Mouse (Mus musculus) hindbrain, embryonic 13.5 days (tissue): ENCODE measurements around the gene C530008M17Rik. TPM values are rescaled to one million over a fixed set of nuclear protein-coding genes. Genes with fewer than 3 reads are reported as not detected.
A peak's percentile ranks its signal among the peaks of the same experiment; 100 is the strongest.

Experiments used
- ATAC-seq: fragments of 200-750 bp; cut with Nextera tagmentation; 2 replicates; pipeline ENCODE4 v1.8.0; 2017; ENCODE audit warnings: moderate TSS enrichment; ENCODE audit not compliant: low FRiP score
- H3K27ac ChIP-seq: fragments of 300-500 bp; sonication (generic); 2 replicates; pipeline ENCODE4 v1.5.1; 2015; ENCODE audit warnings: inconsistent platforms, mild to moderate bottlenecking, moderate library complexity
- H3K27me3 ChIP-seq: fragments of 300-500 bp; sonication (generic); 2 replicates; pipeline ENCODE4 v1.6.1; 2015; ENCODE audit warnings: mild to moderate bottlenecking, inconsistent platforms
- H3K36me3 ChIP-seq: fragments of 300-500 bp; sonication (generic); 2 replicates; pipeline ENCODE4 v1.6.1; 2015; ENCODE audit warnings: mild to moderate bottlenecking, inconsistent platforms
- H3K4me1 ChIP-seq: fragments of 300-500 bp; sonication (generic); replicated peaks from 2 replicates; pipeline ENCODE4 v1.6.1; 2015; ENCODE audit warnings: inconsistent platforms
- H3K4me2 ChIP-seq: fragments of 300-500 bp; sonication (generic); 2 replicates; pipeline ENCODE4 v1.6.1; 2015; ENCODE audit warnings: inconsistent platforms, mild to moderate bottlenecking, moderate library complexity
- H3K4me3 ChIP-seq: fragments of 300-500 bp; sonication (generic); 2 replicates; pipeline ENCODE4 v1.5.1; 2015; ENCODE audit warnings: mild to moderate bottlenecking, inconsistent platforms
- H3K9ac ChIP-seq: fragments of 300-500 bp; sonication (generic); 2 replicates; pipeline ENCODE4 v1.6.1; 2015; ENCODE audit warnings: mild to moderate bottlenecking, inconsistent platforms
- H3K9me3 ChIP-seq: fragments of 300-500 bp; sonication (generic); 2 replicates; pipeline ENCODE4 v1.6.1; 2016; ENCODE audit warnings: inconsistent platforms
- WGBS: fragments of 180-500 bp; shearing (Covaris S2); methylation state at CpG from one replicate; pipeline ENCODE4 v1.1.7; 2015; 5-methylcytosine and 5-hydroxymethylcytosine counted together
- polyA plus RNA-seq: library from polyadenylated mRNA; unstranded; fragments of >200 nt; fragmentation: Nextera tagmentation; extraction: Ambion mirVana; gene quantifications from 2 replicates; pipeline ENCODE4 v1.2.1, GENCODE M21; 2015

The C530008M17Rik gene
- polyA plus RNA-seq, 1 experiment from 2014 or later, result 77.6 TPM

DNA sequence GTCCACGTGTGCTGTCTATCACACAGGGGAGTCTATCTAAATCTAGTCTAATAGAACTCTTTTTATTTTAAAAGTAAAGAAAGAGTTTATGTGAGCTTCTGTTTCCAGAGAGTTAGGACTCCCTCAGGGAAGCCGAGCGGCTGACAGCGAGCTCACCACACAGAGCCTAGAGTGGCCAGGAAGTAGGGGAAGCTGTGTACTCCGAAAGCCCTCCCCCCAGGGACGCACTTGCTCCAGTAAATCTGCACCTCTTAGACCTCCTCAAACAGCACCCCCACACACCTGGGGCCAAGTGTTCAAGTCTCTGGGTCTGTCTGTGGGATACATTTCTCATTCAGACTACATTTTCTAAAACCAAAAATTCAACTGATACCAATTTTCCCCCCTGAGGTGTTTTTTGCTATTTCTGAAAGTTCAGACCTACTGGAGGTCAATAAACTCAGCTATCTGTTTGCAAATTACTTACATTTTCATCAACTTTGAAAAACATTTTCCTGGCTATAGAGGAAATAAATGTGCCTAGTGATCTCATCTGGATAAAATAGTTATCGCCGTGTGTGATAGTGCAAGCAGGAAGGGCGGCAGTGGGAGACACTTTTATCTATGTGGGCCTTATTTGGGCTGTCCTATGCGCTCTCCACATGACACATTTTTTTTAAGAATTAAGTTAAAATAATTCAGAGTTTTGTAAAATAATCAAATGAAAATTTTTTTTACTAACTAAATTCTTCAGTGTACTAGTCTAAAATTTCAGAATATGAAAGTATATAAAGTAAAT is 11.0 kb upstream of the C530008M17Rik start:
- Histone ChIP-seq H3K4me1 (no peaks in the 10 kb centered on the region), H3K9me3 (no peaks in the 10 kb centered on the region), H3K27ac (no peak overlapping the region), H3K27me3 (no peaks in the 10 kb centered on the region), H3K4me2 (no peak overlapping the region), H3K4me3 (no peak overlapping the region), H3K36me3 (peaks cover 36% of the 10 kb centered on the region), H3K9ac (no peak overlapping the region)
- WGBS, result 91% methylated on average over 10 of the region's 10 CpGs
- ATAC-seq, result no peak

GRCm38 (mm10) chr5:76649897-76650296 is 6.4 kb upstream of the C530008M17Rik start:
- 80% methylated on average over 4 of the region's 4 CpGs for WGBS
- no peak for ATAC-seq
- H3K4me2 ChIP-seq, result no peak overlapping the region
- no peaks in the 10 kb centered on the region for H3K9me3 ChIP-seq
- no peak overlapping the region for H3K4me3 ChIP-seq
- H3K4me1 ChIP-seq, result peaks cover 9% of the 10 kb centered on the region; the same call in 1 of the 2 replicates
- no peak overlapping the region for H3K27ac ChIP-seq
- H3K27me3 ChIP-seq, result no peaks in the 10 kb centered on the region
- H3K36me3 ChIP-seq, result no peaks in the 10 kb centered on the region
- no peak overlapping the region for H3K9ac ChIP-seq

- H3K4me2 ChIP-seq, result no peak overlapping the region
- no peaks in the 10 kb centered on the region for H3K36me3 ChIP-seq
- H3K4me3 ChIP-seq, result no peak overlapping the region
- no peaks in the 10 kb centered on the region for H3K27me3 ChIP-seq
- ATAC-seq, result peak; percentile 43; the same call in 1 of the 2 replicates
- no peak overlapping the region for H3K9ac ChIP-seq
- H3K9me3 ChIP-seq, result no peaks in the 10 kb centered on the region
- 62% methylated on average over 5 of the region's 5 CpGs for WGBS
- peak overlapping the region; percentile 66 for H3K27ac ChIP-seq
- H3K4me1 ChIP-seq, result peaks cover 9% of the 10 kb centered on the region; the same call in 1 of the 2 replicates
These were observed 5.1 kb upstream of the C530008M17Rik start for GRCm38 (mm10) chr5:76651151-76651725.

DNA sequence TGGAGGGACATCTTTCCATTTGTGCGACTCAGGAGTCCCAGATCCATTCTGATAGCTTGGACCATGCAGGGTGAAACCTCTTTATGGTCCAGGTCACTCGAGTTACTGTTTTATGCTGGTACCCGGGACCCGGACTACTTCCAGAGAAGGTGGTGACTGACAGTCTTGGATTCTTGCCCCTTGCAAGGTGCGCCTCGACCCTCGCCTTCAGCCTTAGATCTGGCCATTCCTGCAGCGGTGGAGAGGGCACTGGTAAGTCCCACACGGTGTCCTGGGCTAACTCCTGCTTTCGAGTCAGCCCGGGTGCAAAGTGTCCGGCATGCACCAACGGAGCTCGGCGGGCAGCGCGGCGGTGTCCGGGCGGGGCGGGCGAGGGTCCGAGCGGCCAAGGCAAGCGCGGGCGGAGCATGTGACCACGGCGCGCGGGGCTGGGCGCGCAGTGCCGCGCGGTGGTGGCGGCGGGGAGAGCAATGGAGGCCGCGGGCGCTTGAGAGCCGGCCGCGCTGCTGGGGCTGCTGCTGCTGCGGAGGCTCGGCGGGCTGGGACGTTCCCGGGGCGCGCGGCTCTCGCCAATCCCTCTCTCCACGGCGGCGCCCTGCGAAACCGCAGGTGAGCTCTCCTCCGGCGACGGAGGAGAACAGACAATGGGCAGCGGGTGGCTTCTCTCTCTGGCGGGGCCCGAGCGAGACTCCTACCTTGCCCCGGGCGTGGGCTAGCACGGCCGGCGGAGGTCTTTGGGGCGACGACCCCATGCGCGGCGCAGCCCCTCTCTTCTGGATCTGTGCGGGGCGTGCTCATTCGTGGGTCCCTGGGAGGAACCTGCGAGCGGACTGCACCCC is 1.2 kb downstream of the C530008M17Rik start:
- H3K9ac ChIP-seq, result peak overlapping the region; percentile 100
- no peaks in the 10 kb centered on the region for H3K9me3 ChIP-seq
- peak overlapping the region; percentile 99 for H3K27ac ChIP-seq
- no peaks in the 10 kb centered on the region for H3K36me3 ChIP-seq
- peak overlapping the region; percentile 69 for H3K4me3 ChIP-seq
- H3K4me1 ChIP-seq, result peaks cover 31% of the 10 kb centered on the region
- no peaks in the 10 kb centered on the region for H3K27me3 ChIP-seq
- H3K4me2 ChIP-seq, result peak overlapping the region; percentile 69
- WGBS, result under 1% methylated on average over 74 of the region's 80 CpGs
- ATAC-seq, result peak; percentile 91

DNA sequence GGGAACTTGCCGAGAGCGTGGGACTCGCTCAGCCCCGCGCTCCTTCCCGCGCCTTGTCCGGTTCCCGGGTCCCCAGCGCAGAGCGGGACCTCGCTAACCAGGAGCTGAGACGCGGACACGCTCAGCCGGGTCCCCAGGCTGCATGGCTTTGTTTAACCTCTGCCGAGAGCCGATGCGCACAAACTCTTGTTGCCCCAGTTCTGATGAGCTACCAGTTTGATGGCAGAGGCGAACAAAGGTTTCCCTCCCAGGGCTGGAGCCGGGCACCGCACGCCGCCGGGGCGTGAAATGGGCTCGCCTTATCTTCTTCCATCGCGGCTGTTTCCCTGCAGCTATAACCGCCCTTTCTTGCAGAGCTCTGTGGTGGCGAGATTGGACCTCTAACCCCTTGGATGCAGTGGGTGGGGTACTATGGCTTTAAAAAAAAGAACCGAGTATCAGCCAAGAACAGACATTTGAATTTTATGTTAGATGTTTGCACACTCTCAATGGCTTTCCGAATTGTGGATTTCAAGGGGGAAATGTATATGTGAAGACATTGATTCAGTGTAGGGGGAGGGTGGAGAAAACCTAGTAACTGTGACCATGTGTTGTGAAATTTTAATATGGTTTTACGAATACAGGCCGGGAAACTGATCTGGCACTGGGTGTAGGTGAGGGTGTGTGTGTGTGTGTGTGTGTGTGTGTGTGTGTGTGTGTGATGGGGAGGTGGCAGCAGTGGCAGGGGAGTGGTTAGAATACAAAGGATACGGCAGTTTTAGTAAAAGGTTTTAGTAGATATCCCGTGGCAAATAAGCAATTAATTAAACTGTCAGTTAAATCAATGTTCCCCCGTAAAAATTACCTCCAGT is 2.0 kb downstream of the C530008M17Rik start:
- H3K9me3 ChIP-seq, result no peaks in the 10 kb centered on the region
- H3K4me1 ChIP-seq, result peaks cover 38% of the 10 kb centered on the region
- peak overlapping the region; percentile 69 for H3K4me2 ChIP-seq
- peak overlapping the region; percentile 69 for H3K4me3 ChIP-seq
- peak overlapping the region; percentile 99 for H3K27ac ChIP-seq
- WGBS, result under 1% methylated on average over 38 of the region's 38 CpGs
- H3K27me3 ChIP-seq, result no peaks in the 10 kb centered on the region
- peak overlapping the region; percentile 100 for H3K9ac ChIP-seq
- no peaks in the 10 kb centered on the region for H3K36me3 ChIP-seq
- peak; percentile 84 for ATAC-seq

DNA sequence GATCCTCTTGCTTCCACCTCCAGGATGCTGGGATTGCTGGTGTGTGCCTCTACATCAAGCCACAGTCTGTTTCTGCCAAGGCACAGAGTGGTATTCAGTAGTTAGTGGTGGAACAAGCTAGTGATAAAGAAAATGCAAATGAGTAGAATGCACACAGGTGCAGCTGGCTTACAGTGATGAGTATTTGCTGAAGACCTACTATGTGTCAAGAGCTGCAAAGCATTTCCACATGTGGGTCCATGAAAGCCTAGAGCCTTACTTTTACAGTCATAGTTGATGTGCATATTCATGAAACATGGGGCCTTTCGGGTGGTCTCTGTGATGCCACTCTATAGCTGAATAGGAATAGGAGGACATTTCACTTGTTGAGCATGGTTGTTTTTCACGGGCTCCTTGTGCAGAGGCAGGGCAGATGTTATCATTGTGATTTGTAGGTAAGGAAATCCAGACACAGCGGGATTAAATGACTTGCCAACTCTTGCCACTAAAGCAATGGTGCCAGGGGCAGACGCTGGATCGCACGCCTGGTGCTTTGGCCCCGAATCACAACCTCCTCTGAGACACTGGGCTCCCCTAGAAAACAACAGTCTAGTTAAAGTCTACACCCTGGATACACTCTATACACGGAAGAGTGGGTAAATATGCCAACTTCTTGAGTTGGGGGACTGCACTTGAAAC is 3.8 kb downstream of the C530008M17Rik start:
- ATAC-seq, result no peak
- peak overlapping the region; percentile 69 for H3K4me3 ChIP-seq
- H3K9ac ChIP-seq, result no peak overlapping the region
- H3K36me3 ChIP-seq, result no peaks in the 10 kb centered on the region
- no peak overlapping the region for H3K27ac ChIP-seq
- no peaks in the 10 kb centered on the region for H3K27me3 ChIP-seq
- 75% methylated on average over 8 of the region's 8 CpGs for WGBS
- H3K4me1 ChIP-seq, result peaks cover 48% of the 10 kb centered on the region
- peak overlapping the region; percentile 69 for H3K4me2 ChIP-seq
- H3K9me3 ChIP-seq, result no peaks in the 10 kb centered on the region

DNA sequence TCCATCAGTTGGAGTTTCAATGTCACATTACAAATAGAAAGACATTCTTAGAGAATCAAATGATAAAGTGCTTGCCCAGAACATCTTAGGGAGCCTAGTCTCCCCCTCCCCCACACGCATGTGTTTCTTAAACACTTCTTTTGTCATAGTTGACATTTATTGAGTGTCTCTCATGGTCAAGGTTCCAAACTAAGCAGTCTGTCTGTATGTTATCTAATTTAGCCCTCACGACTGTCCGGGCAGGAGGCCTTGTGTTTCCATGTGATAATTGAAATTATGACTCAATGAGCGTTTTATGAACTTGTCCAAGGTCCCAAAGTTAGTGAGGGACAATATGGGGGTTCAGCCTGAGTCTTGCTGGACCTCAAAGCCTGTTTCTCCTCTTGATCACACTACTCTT is 5.0 kb downstream of the C530008M17Rik start:
- 64% methylated on average over 4 of the region's 4 CpGs for WGBS
- ATAC-seq, result no peak
- H3K27me3 ChIP-seq, result no peaks in the 10 kb centered on the region
- H3K9ac ChIP-seq, result no peak overlapping the region
- H3K4me2 ChIP-seq, result no peak overlapping the region
- peaks cover 52% of the 10 kb centered on the region for H3K4me1 ChIP-seq
- no peaks in the 10 kb centered on the region for H3K9me3 ChIP-seq
- H3K27ac ChIP-seq, result no peak overlapping the region
- H3K36me3 ChIP-seq, result no peaks in the 10 kb centered on the region
- no peak overlapping the region for H3K4me3 ChIP-seq

GRCm38 (mm10) chr5:76664936-76665335 is 8.6 kb downstream of the C530008M17Rik start:
- Histone ChIP-seq H3K4me3 (no peak overlapping the region), H3K9ac (0 out of 2 replicates have a peak overlapping the region, but pooled peaks have one; percentile 19), H3K36me3 (no peaks in the 10 kb centered on the region), H3K27me3 (no peaks in the 10 kb centered on the region), H3K4me1 (peaks cover 70% of the 10 kb centered on the region), H3K9me3 (no peaks in the 10 kb centered on the region), H3K27ac (peak overlapping the region; percentile 80), H3K4me2 (no peak overlapping the region)
- WGBS, result 46% methylated on average over 7 of the region's 7 CpGs
- no peak for ATAC-seq

DNA sequence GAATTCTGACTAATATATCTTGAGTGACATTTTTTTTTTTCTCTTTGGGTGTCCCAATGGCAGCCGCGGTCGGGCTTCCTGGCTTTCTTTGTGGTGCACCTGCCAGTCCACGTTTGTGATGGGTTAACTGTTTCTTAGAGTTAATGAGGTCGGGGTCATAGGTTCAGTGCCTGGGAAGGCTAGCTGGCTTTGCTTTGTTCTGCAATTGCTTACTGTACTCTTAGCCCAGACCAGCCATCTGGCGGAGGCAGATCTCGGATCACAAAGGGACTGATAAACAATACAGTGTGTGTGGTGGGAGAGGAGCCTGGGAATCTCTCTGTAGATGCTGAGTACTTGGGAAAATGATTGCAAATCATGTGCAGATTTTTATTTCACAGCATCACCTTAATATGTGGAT is 9.1 kb downstream of the C530008M17Rik start:
- Histone ChIP-seq H3K4me1 (peaks cover 66% of the 10 kb centered on the region), H3K27me3 (no peaks in the 10 kb centered on the region), H3K9ac (no peak overlapping the region), H3K4me2 (peak overlapping the region; percentile 32; the same call in 1 of the 2 replicates), H3K36me3 (no peaks in the 10 kb centered on the region), H3K4me3 (0 out of 2 replicates have a peak overlapping the region, but pooled peaks have one; percentile 4), H3K27ac (peak overlapping the region; percentile 86), H3K9me3 (no peaks in the 10 kb centered on the region)
- peak; percentile 58; the same call in 1 of the 2 replicates for ATAC-seq
- 9% methylated on average over 7 of the region's 7 CpGs for WGBS

GRCm38 (mm10) chr5:76666026-76666756 is 9.9 kb downstream of the C530008M17Rik start:
- H3K27ac ChIP-seq, result peak overlapping the region; percentile 86
- H3K4me2 ChIP-seq, result 0 out of 2 replicates have a peak overlapping the region, but pooled peaks have one; percentile 32
- no peaks in the 10 kb centered on the region for H3K27me3 ChIP-seq
- no peak overlapping the region for H3K4me3 ChIP-seq
- peaks cover 4% of the 10 kb centered on the region; the same call in 1 of the 2 replicates for H3K36me3 ChIP-seq
- no peak for ATAC-seq
- H3K9me3 ChIP-seq, result no peaks in the 10 kb centered on the region
- 36% methylated on average over 6 of the region's 6 CpGs for WGBS
- H3K9ac ChIP-seq, result peak overlapping the region; percentile 24; the same call in 1 of the 2 replicates
- H3K4me1 ChIP-seq, result peaks cover 58% of the 10 kb centered on the region
